Mouse (Mus musculus) erythroid progenitor cell, adult 5-6 weeks (primary cell): Measurements from ENCODE around the gene Ccdc110. TPM values are rescaled to one million over a fixed set of nuclear protein-coding genes. Genes with fewer than 3 reads are reported as not detected.

ENCODE experiments used
- ATAC-seq: replicated peaks from 2 replicates; pipeline ENCODE4 v1.8.0; 2016; ENCODE audit warnings: moderate number of reproducible peaks, mild to moderate bottlenecking, moderate TSS enrichment, inconsistent platforms; ENCODE audit not compliant: poor library complexity, low FRiP score, severe bottlenecking
- total RNA-seq, 2 experiments: library from RNA; stranded (forward) in 1 of 2; stranded (reverse) in 1 of 2; fragments of 150-400 nt in 1 of 2; fragments of 186-747, 209-891 nt in 1 of 2; gene quantifications; 2 replicates each; pipeline versions ENCODE4 v1.2.3 to v1.2.4; 2015 to 2017; ENCODE audit warnings: low replicate concordance in 2 of 2

Ccdc110 gene
- total RNA-seq, 2 experiments from 2014 or later: not detected

- ATAC-seq: peak; percentile 95
Observed at GRCm38 (mm10) chr8:45975126-45975836, 40.9 kb downstream of the Ccdc110 start, which contains the start of the genes 1700029J07Rik and Ufsp2. Gene 1700029J07Rik (minus strand): TSS chr8:45975252. Gene Ufsp2 (plus strand): TSS chr8:45975528.

- peak; percentile 40 for ATAC-seq
Observed at GRCm38 (mm10) chr8:45975837-45976468, 41.5 kb downstream of the Ccdc110 start.

- ATAC-seq: no peak
Observed at GRCm38 (mm10) chr8:45986665-45987064, 52.2 kb downstream of the Ccdc110 start.

- ATAC-seq: no peak
Observed at GRCm38 (mm10) chr8:45988189-45988588, 53.8 kb downstream of the Ccdc110 start.

- no peak for ATAC-seq
Observed at GRCm38 (mm10) chr8:45990631-45991310, 56.4 kb downstream of the Ccdc110 start.

Other genes with a start within 250 kb of the Ccdc110 start
- not detected in 2 replicates for gene Pdlim3, start 49.2 kb upstream of the Ccdc110 start, total RNA-seq (2015; ENCODE audit: low replicate concordance)
- gene Pdlim3, start 49.2 kb upstream of the Ccdc110 start, total RNA-seq (2017; ENCODE audit: low replicate concordance): not detected in 2 replicates
- gene 1700029J07Rik, start 40.6 kb downstream of the Ccdc110 start, total RNA-seq (2015; ENCODE audit: low replicate concordance): not detected in 2 replicates
- not detected in 2 replicates for gene 1700029J07Rik, start 40.6 kb downstream of the Ccdc110 start, total RNA-seq (2017; ENCODE audit: low replicate concordance)
- 22.7 and 27.2 TPM in 2 replicates for gene Ufsp2, start 40.9 kb downstream of the Ccdc110 start, total RNA-seq (2015; ENCODE audit: low replicate concordance)
- gene Ufsp2, start 40.9 kb downstream of the Ccdc110 start, total RNA-seq (2017; ENCODE audit: low replicate concordance): 27.5 and 32.0 TPM in 2 replicates
- gene Lrp2bp, start 64.7 kb downstream of the Ccdc110 start, total RNA-seq (2015; ENCODE audit: low replicate concordance): not detected in 2 replicates
- not detected in 2 replicates for gene Lrp2bp, start 64.7 kb downstream of the Ccdc110 start, total RNA-seq (2017; ENCODE audit: low replicate concordance)
- gene Ankrd37, start 71.1 kb downstream of the Ccdc110 start, total RNA-seq (2015; ENCODE audit: low replicate concordance): 3.6 and 15.5 TPM in 2 replicates
- gene Ankrd37, start 71.1 kb downstream of the Ccdc110 start, total RNA-seq (2017; ENCODE audit: low replicate concordance): not detected in 2 replicates
- gene Cfap97, start 217.2 kb downstream of the Ccdc110 start, total RNA-seq (2015; ENCODE audit: low replicate concordance): 8.4 and 25.9 TPM in 2 replicates
- gene Cfap97, start 217.2 kb downstream of the Ccdc110 start, total RNA-seq (2017; ENCODE audit: low replicate concordance): 11.1 and 13.6 TPM in 2 replicates
- 9.7 and 17.6 TPM in 2 replicates for gene Snx25, start 217.5 kb downstream of the Ccdc110 start, total RNA-seq (2015; ENCODE audit: low replicate concordance)
- 8.9 and 28.0 TPM in 2 replicates for gene Snx25, start 217.5 kb downstream of the Ccdc110 start, total RNA-seq (2017; ENCODE audit: low replicate concordance)